Mouse (Mus musculus) intestine, embryonic 16.5 days (tissue): ENCODE measurements around the gene Scgb1c1. TPM values are rescaled to one million over a fixed set of nuclear protein-coding genes. Genes with fewer than 3 reads are reported as not detected.

Source experiments
- ATAC-seq: fragments of 200-750 bp; cut with Nextera tagmentation; 2 replicates; pipeline ENCODE4 v1.8.0; 2017; ENCODE audit warnings: moderate TSS enrichment, moderate library complexity
- H3K27ac ChIP-seq: fragments of 300-500 bp; sonication (generic); 2 replicates; pipeline ENCODE4 v1.5.1; 2014; ENCODE audit warnings: mild to moderate bottlenecking, low read length
- H3K27me3 ChIP-seq: fragments of 300-500 bp; sonication (generic); replicated peaks from 2 replicates; pipeline ENCODE4 v1.6.1; 2014; ENCODE audit warnings: low read length, control low read depth, mixed read lengths; ENCODE audit not compliant: control insufficient read depth, insufficient read depth
- H3K36me3 ChIP-seq: fragments of 300-500 bp; sonication (generic); 2 replicates; pipeline ENCODE4 v1.6.1; 2014; ENCODE audit warnings: low read length, control low read depth; ENCODE audit not compliant: control insufficient read depth, insufficient read depth
- H3K4me1 ChIP-seq: fragments of 300-500 bp; sonication (generic); 2 replicates; pipeline ENCODE4 v1.6.1; 2014; ENCODE audit warnings: low read length, control low read depth, mixed read lengths; ENCODE audit not compliant: control insufficient read depth, insufficient read depth
- H3K4me2 ChIP-seq: fragments of 300-500 bp; sonication (generic); 2 replicates; pipeline ENCODE4 v1.6.1; 2014; ENCODE audit warnings: low read depth, low read length, control low read depth
- H3K4me3 ChIP-seq: fragments of 300-500 bp; sonication (generic); 2 replicates; pipeline ENCODE4 v1.5.1; 2014; ENCODE audit warnings: mild to moderate bottlenecking, low read length
- H3K9ac ChIP-seq: fragments of 300-500 bp; sonication (generic); 2 replicates; pipeline ENCODE4 v1.6.1; 2014; ENCODE audit warnings: low read depth, low read length
- H3K9me3 ChIP-seq: fragments of 300-500 bp; sonication (generic); 2 replicates; pipeline ENCODE4 v1.6.1; 2016; ENCODE audit warnings: low read length, control low read depth; ENCODE audit not compliant: control insufficient read depth
- whole genome bisulfite sequencing: fragments of 180-500 bp; shearing (Covaris S2); extraction: QIAGEN DNeasy Blood & Tissue Kit; methylation state at CpG from one replicate; pipeline ENCODE4 v1.1.7; 2014; 5-methylcytosine and 5-hydroxymethylcytosine counted together
- polyA plus RNA-seq: library from polyadenylated mRNA; unstranded; fragments of >200 nt; fragmentation: Nextera tagmentation; extraction: Ambion mirVana; gene quantifications from 2 replicates; pipeline ENCODE4 v1.2.1, GENCODE M21; 2015

Gene Scgb1c1
- polyA plus RNA-seq, result not detected in 2 replicates

GRCm38 (mm10) chr7:140844905-140845665 is at the start of gene Scgb1c1:
Gene Scgb1c1, plus strand, starts transcription at chr7:140845547.
- no peak within 1 kb of the TSS for H3K4me2 ChIP-seq
- peak; percentile 62 for ATAC-seq
- no peak within 1 kb of the TSS for H3K27ac ChIP-seq
- no peaks in the 10 kb centered on the region for H3K4me1 ChIP-seq
- no peak within 1 kb of the TSS for H3K9ac ChIP-seq
- H3K9me3 ChIP-seq, result no peaks in the 10 kb centered on the region
- no peaks in the 10 kb centered on the region for H3K27me3 ChIP-seq
- 23% methylated on average over 14 of the region's 14 CpGs for WGBS
- H3K36me3 ChIP-seq, result no peaks in the 10 kb centered on the region
- no peak within 1 kb of the TSS for H3K4me3 ChIP-seq

- Histone ChIP-seq H3K27me3 (no peaks in the 10 kb centered on the region), H3K36me3 (no peaks in the 10 kb centered on the region), H3K9me3 (no peaks in the 10 kb centered on the region), H3K27ac (no peak overlapping the region), H3K4me2 (no peak overlapping the region), H3K4me3 (no peak overlapping the region), H3K9ac (no peak overlapping the region), H3K4me1 (no peaks in the 10 kb centered on the region)
- ATAC-seq, result no peak
- 90% methylated on average over 3 of the region's 3 CpGs for WGBS
These were observed 47.7 kb upstream of the Scgb1c1 start for GRCm38 (mm10) chr7:140797619-140798018.

- no peak for ATAC-seq
- H3K4me2 ChIP-seq, result no peak overlapping the region
- no peaks in the 10 kb centered on the region for H3K4me1 ChIP-seq
- WGBS, result 67% methylated on average over 2 of the region's 2 CpGs
- H3K4me3 ChIP-seq, result no peak overlapping the region
- no peak overlapping the region for H3K27ac ChIP-seq
- no peaks in the 10 kb centered on the region for H3K9me3 ChIP-seq
- H3K27me3 ChIP-seq, result no peaks in the 10 kb centered on the region
- H3K36me3 ChIP-seq, result no peaks in the 10 kb centered on the region
- no peak overlapping the region for H3K9ac ChIP-seq
These were observed 47.1 kb upstream of the Scgb1c1 start for GRCm38 (mm10) chr7:140798212-140798611.

- WGBS, result 73% methylated on average over 6 of the region's 6 CpGs
- Histone ChIP-seq H3K36me3 (no peaks in the 10 kb centered on the region), H3K4me3 (no peak overlapping the region), H3K9me3 (no peaks in the 10 kb centered on the region), H3K4me1 (no peaks in the 10 kb centered on the region), H3K27me3 (no peaks in the 10 kb centered on the region), H3K9ac (no peak overlapping the region), H3K27ac (no peak overlapping the region), H3K4me2 (no peak overlapping the region)
- ATAC-seq, result no peak
These were observed 42.7 kb upstream of the Scgb1c1 start for GRCm38 (mm10) chr7:140802629-140803028.

- Histone ChIP-seq H3K9ac (no peak overlapping the region), H3K4me1 (no peaks in the 10 kb centered on the region), H3K27ac (no peak overlapping the region), H3K9me3 (no peaks in the 10 kb centered on the region), H3K27me3 (no peaks in the 10 kb centered on the region), H3K36me3 (no peaks in the 10 kb centered on the region), H3K4me2 (no peak overlapping the region), H3K4me3 (no peak overlapping the region)
- WGBS, result 12% methylated on average over 1 of the region's 1 CpGs
- ATAC-seq, result no peak
These were observed 39.6 kb upstream of the Scgb1c1 start for GRCm38 (mm10) chr7:140805704-140806103.

- H3K4me3 ChIP-seq, result no peak overlapping the region
- 92% methylated on average over 6 of the region's 6 CpGs for WGBS
- ATAC-seq, result no peak
- no peaks in the 10 kb centered on the region for H3K36me3 ChIP-seq
- no peaks in the 10 kb centered on the region for H3K9me3 ChIP-seq
- no peak overlapping the region for H3K4me2 ChIP-seq
- H3K9ac ChIP-seq, result no peak overlapping the region
- no peak overlapping the region for H3K27ac ChIP-seq
- no peaks in the 10 kb centered on the region for H3K4me1 ChIP-seq
- H3K27me3 ChIP-seq, result no peaks in the 10 kb centered on the region
These were observed 34.9 kb upstream of the Scgb1c1 start for GRCm38 (mm10) chr7:140810496-140810895.

GRCm38 (mm10) chr7:140811714-140812113 is 33.6 kb upstream of the Scgb1c1 start:
- no peak for ATAC-seq
- no peak overlapping the region for H3K4me2 ChIP-seq
- no peak overlapping the region for H3K9ac ChIP-seq
- H3K27ac ChIP-seq, result no peak overlapping the region
- WGBS, result 89% methylated on average over 13 of the region's 13 CpGs
- no peaks in the 10 kb centered on the region for H3K27me3 ChIP-seq
- H3K36me3 ChIP-seq, result no peaks in the 10 kb centered on the region
- no peaks in the 10 kb centered on the region for H3K9me3 ChIP-seq
- no peaks in the 10 kb centered on the region for H3K4me1 ChIP-seq
- no peak overlapping the region for H3K4me3 ChIP-seq

- no peak overlapping the region for H3K9ac ChIP-seq
- no peak overlapping the region for H3K4me2 ChIP-seq
- H3K27ac ChIP-seq, result no peak overlapping the region
- no peaks in the 10 kb centered on the region for H3K36me3 ChIP-seq
- no peaks in the 10 kb centered on the region for H3K4me1 ChIP-seq
- no peaks in the 10 kb centered on the region for H3K27me3 ChIP-seq
- 88% methylated on average over 12 of the region's 12 CpGs for WGBS
- no peak overlapping the region for H3K4me3 ChIP-seq
- no peak for ATAC-seq
- no peaks in the 10 kb centered on the region for H3K9me3 ChIP-seq
These were observed 32.5 kb upstream of the Scgb1c1 start for GRCm38 (mm10) chr7:140812850-140813249.

GRCm38 (mm10) chr7:140820173-140820572 is 25.2 kb upstream of the Scgb1c1 start:
- no peak overlapping the region for H3K4me3 ChIP-seq
- H3K4me1 ChIP-seq, result peaks cover 9% of the 10 kb centered on the region
- no peak overlapping the region for H3K9ac ChIP-seq
- no peak overlapping the region for H3K4me2 ChIP-seq
- WGBS, result 55% methylated on average over 4 of the region's 4 CpGs
- no peaks in the 10 kb centered on the region for H3K27me3 ChIP-seq
- no peak for ATAC-seq
- H3K9me3 ChIP-seq, result no peaks in the 10 kb centered on the region
- no peaks in the 10 kb centered on the region for H3K36me3 ChIP-seq
- H3K27ac ChIP-seq, result no peak overlapping the region

- 52% methylated on average over 5 of the region's 5 CpGs for WGBS
- no peak for ATAC-seq
- Histone ChIP-seq H3K27ac (no peak overlapping the region), H3K36me3 (no peaks in the 10 kb centered on the region), H3K4me1 (peaks cover 9% of the 10 kb centered on the region), H3K9ac (no peak overlapping the region), H3K4me3 (peak overlapping the region; percentile 47), H3K27me3 (no peaks in the 10 kb centered on the region), H3K4me2 (peak overlapping the region; percentile 66), H3K9me3 (no peaks in the 10 kb centered on the region)
These were observed 24.1 kb upstream of the Scgb1c1 start for GRCm38 (mm10) chr7:140821305-140821652.
